Mouse (Mus musculus): ENCODE data around the gene Rai14.

DNA sequence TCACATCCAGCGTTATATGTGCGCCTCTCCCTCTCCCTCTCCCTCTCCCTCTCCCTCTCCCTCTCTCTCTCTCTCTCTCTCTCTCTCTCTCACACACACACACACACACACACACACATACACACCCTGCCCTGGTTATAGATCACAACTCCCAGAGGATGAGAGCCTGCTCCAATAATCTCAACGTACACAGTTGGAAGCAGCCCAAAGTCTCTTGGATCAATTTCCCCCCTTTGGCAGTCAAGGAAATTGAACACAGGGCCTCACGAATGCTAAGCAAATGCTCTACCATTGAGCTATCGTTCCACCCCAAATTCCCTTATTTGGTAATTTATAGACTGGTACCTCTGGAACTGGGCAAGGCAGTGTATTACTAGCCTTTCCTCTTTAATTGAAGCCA, 25.7 kb downstream of the Rai14 start:
- no peak for TF ChIP-seq EP300 (IDR thresholded peaks at IDR 0.05; ENCODE audit: low read depth)
- TF ChIP-seq CTCF (IDR thresholded peaks at IDR 0.05; ENCODE audit: low read depth) = no peak

All from liver, postnatal 0 days (tissue).